Mouse (Mus musculus) liver, postnatal 0 days (tissue): ENCODE results near the gene Ankib1.

Source experiments
- CTCF ChIP-seq: sonication (generic); IDR thresholded peaks from 2 replicates; pipeline ENCODE4 v1.5.1; 2016; ENCODE audit warnings: antibody characterized with exemption, low read depth
- EP300 ChIP-seq: IDR thresholded peaks from 2 replicates; pipeline ENCODE4 v1.6.1; 2016; ENCODE audit warnings: antibody characterized with exemption, low read depth, mild to moderate bottlenecking

- TF ChIP-seq CTCF, result no peak
- no peak for TF ChIP-seq EP300
These were observed 873 bp downstream of the Ankib1 start for GRCm38 (mm10) chr5:3801672-3802432.
